ENCODE assay signal across 19 mouse cellular contexts in genomic region chr11:93948887-93949567, GRCm38 (mm10).
"Had no signal": no experiment of that assay in that cellular context is flagged by ENCODE, and none has a peak within 500 bp of the region (broad histone marks: within the 10 kb centered on the region; RNA-seq: fewer than 3 reads in every experiment).

No protein-coding gene starts in this region.

- H3K27me3 ChIP-seq: limb, embryonic 12.5 days; limb, embryonic 15.5 days; midbrain, embryonic 12.5 days; midbrain, embryonic 15.5 days; neural tube, embryonic 13.5 days had no signal

- DNase-seq: kidney, adult 11 months; kidney, adult 8-10 months; kidney, postnatal 25 days; layer of hippocampus, adult 9-11 months; liver, postnatal 0 days; lung, embryonic 14.5 days; thymus, adult 2 months; thymus, postnatal 14 days; thymus, postnatal 4 days had no signal

- H3K27ac ChIP-seq: layer of hippocampus, adult 2 months; limb, embryonic 12.5 days; limb, embryonic 15.5 days; liver, embryonic 14.5 days; macrophage; midbrain, embryonic 12.5 days; midbrain, embryonic 15.5 days; neural tube, embryonic 13.5 days had no signal

- H3K9ac ChIP-seq: limb, embryonic 12.5 days; limb, embryonic 15.5 days; liver, embryonic 14.5 days; liver, postnatal 0 days; lung, embryonic 14.5 days; midbrain, embryonic 12.5 days; midbrain, embryonic 15.5 days; neural tube, embryonic 13.5 days had no signal

- ATAC-seq: liver, postnatal 0 days; lung, postnatal 0 days; midbrain, embryonic 15.5 days had no signal

- H3K4me3 ChIP-seq: layer of hippocampus, adult 2 months; limb, embryonic 12.5 days; limb, embryonic 15.5 days; midbrain, embryonic 12.5 days; midbrain, embryonic 15.5 days; neural tube, embryonic 13.5 days had no signal

- H3K4me2 ChIP-seq: limb, embryonic 12.5 days; limb, embryonic 15.5 days; liver, embryonic 11.5 days; lung, embryonic 14.5 days; midbrain, embryonic 12.5 days; midbrain, embryonic 15.5 days; neural tube, embryonic 13.5 days had no signal

- H3K9me3 ChIP-seq: limb, embryonic 12.5 days; limb, embryonic 15.5 days; midbrain, embryonic 12.5 days; midbrain, embryonic 15.5 days; neural tube, embryonic 13.5 days had no signal
